Mouse (Mus musculus) adrenal gland, postnatal 25 days (tissue): ENCODE measurements around the gene Angptl2. TPM values are rescaled to one million over a fixed set of nuclear protein-coding genes. Genes with fewer than 3 reads are reported as not detected.

Source experiments
- DNase-seq: peaks from one replicate; pipeline ENCODE4 v3.0.0; 2021; ENCODE audit warnings: mixed read lengths
- total RNA-seq: library from RNA; stranded (reverse); gene quantifications from 2 replicates; pipeline ENCODE4 v1.2.3, GENCODE M21; 2021

The Angptl2 gene
- total RNA-seq, 1 experiment from 2014 or later = 23.6 TPM

DNA sequence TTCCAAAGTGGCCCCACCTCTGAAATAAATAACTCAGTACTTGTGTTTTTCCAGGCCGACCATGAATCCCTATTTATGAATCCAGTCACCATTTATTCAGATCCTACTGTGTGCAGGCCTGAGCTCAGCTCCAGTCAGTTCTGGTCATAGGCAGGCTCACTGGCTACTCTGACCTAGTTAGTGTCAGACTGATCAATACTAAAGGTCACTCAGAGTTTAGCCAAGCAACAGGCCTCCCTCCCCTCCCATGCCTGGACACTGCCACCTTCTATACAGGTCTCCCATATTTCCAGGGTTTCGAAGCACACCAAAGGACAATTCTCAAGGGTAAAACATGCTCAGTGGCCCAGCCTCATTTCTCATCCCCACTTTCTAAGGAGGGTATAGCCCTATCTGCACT is 54.7 kb downstream of the Angptl2 start:
- DNase-seq = no peak

DNA sequence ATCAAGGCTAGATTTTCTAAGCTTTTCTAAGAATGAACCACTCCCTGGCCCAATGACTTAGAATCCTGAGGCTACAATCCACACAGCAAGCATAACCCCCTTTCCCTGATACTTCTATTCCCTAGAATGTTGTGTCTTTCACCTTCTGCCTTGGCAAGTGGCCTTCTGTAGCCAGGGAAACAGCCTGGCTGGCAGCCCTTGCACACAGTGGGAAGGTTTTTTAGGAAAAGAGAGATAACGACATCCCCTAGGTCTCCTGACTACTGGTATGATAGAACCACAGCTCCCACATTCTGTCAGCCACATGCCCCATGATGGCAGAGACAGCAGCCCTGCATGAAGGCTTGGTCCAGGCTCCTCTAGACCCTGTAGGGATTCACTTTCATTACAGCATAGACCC is 55.6 kb downstream of the Angptl2 start:
- no peak for DNase-seq

DNA sequence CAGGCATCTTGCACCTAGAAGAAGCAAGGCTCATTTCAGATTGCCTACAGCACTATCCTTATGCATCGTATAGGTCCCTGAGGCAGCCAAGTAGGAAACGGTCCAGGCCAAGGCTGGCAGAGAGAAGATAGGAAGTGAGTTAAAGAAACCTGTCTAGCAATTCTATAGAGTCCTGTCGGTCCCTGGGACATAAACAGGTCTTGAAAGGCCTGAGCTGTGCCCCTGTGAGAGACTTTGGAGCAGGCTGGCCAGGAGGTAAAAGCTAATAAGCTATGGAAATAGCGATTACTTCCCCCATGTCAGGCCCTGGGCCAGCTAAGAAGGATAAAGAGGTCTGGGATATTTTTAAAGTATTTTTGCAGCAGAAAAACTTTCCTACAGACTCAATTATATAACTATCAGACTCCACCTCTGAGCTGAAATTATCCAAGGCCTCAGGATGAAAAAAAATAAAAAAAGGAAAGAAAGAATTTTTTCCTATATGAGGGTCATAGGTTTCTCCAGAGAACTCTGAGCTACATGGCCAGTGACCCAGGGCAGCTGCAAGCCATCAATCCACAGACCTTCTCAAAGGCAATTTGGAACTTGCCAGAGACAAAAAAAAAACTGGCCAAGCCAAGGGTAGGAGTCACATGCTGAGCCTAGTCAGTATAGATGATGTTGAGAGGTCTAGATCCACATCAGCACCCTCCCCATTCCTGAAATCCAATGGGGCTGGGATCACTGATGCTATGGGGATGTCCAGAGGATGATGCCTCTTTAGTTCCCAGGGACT is 57.0 kb downstream of the Angptl2 start:
- DNase-seq = no peak

DNA sequence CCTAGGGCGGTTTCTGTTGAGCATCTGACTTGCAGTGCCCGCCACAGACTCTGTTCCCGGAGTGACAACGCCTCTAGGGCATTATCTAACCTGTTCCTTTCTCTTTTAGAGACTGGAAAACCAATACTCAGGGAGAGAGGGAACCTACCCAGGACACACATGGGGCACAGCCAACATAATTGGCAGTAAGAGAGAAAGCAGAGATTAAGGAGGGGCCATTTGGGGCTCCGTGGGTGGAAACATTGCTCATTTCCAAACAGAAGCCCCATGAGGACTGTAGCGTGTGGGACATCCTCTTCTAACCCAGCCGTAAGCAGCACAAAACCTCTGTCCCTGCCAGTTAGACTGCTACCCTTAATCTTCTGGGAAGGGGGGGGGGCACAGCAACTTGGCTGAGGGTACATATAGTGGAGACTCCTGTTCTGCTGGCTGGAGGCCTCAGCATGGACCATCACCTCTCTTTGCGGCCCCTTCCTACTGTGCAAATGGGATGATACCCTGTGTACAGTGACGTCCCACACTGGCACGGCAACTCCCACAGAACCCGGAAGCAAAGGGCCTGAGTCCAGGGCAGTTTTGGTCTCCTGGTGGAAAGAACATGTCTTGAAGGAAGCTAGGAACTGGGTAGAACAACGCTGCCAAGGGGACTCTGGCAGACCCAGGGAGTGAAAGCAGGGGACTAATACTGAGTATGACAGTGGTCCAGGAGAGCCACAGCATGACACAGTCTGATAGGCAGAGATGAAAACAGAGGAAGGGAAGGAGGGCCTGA is 59.0 kb downstream of the Angptl2 start:
- DNase-seq = no peak

DNA sequence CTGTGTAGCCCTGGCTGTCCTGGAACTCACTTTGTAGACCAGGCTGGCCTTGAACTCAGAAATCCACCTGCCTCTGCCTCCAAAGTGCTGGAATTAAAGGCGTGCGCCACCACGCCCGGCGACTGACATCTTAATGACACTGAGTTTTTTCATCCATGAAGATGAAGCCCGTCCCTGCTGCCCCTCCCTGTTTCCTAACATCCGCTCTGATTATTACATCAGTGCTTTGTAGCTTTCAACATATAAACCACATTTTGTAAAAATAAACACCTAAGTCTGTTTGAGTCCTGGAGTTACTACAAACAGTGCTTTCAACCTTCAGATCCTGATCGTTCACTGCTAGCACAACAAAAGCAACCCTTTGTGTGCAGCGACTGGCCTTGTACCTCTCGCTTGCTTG is 63.9 kb downstream of the Angptl2 start:
- no peak for DNase-seq

DNA sequence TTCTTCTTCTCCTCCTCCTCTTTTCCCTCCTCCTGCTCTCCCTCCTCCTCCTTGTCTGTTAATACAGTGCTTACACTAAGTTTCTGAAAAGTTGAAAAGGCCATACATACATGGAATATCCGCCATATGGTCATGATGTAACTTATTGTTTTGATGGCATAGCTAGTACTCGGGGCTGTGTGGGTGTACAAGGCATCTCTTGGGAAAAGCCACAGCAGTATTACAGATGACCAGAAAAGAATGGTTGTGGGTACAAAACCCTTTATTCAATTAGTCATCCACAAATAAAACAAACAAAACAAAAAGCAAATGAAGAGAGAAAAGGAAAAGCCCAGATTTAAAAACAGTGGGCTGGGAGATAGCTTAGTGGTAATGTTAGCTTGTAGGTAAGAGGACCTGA is 64.7 kb downstream of the Angptl2 start:
- DNase-seq = no peak

DNA sequence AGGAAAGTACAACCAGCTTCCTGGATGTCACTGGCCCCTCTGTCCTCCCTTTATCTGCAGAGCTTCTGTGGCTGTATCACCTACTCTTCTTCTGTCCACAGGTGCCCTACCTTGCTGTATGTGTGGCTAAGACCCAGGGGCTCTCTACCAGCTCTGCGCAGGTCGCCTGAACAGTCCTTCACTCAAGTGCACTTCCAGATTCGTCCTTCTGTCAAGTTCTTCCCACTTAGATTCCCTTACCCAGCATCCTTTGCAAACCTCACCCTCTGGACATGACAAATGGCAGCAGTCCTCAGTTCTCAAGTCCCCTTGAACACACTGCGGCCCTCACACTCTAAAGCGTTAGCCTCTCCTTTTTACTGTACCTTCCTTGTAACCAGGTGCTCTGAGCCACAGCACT is 65.9 kb downstream of the Angptl2 start:
- DNase-seq = no peak

DNA sequence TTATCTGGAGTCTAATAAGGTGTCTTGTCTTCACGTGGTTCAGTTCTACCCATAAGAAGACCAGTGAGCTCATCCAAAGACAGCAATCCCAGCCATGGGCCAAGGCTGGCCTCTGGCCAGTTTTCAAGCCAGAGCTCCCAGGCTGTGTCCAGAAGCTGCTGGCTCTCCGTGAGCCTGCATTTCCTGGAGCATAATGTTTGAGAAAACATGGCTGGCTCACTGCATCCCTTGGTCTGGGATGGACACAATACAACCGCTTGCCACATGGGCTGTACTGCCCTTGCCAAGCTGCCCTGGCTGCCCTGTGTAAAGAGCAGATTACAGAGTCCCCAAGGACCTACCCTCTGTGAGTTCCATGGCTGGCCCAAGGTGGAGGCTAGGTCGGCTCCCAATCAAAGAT is 67.0 kb downstream of the Angptl2 start:
- peak; percentile 63 for DNase-seq

DNA sequence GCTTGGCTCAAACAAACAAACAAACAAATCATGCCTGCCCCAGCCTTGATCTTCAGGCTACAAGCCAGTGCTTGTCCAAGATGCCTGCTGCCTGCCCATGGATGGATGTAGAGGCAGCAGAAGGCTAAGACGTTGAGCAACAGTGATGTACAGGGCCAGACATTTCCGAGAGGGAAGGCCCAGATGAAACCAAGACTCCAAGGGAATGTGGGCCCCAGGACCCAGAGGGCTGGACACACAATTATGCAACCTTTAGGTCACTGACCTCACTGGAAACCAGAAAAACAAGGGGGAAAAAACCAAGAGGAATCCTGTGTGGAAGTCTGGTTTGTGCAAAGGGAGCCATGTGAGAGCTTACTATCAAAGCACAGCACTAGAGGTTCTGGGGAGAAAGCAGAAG is 67.8 kb downstream of the Angptl2 start:
- no peak for DNase-seq

DNA sequence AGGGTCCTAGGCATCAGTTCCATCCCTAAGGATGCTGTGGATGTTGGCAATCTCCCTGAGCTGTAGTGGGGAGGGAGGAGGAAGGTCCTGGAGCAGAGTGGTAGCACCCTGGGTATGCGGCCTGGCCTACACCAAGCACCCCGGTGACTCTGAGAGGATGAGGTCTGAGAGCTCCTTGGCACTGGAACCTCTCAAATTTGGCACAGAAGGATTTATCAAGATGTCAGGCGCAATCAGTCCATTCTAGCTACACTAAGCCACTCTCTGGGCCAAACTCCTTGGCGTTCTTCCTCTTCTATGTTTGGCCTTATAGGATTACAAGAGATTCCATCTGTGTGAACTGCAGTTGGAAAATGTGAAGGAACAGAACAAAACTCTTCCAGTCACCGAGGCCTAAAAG is 73.0 kb downstream of the Angptl2 start:
- no peak for DNase-seq

DNA sequence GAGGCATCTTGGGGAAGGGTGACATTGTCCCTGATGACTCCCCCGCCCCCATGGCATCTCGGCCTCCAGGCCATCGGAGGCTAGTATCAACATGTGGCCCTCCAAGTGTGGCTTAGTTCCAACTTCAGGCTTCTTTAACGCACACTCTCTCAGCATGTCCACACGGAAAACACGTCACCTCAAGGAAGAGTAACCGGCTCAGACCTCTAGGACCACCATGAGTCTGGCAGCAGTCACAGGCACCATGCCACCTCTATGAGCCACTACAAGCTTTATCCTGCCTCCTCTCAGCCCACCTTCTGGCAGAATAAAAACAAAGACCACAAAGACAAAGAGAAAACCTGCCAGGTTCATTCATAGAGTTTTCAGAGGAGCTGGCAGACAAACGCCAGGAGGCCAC is 74.6 kb downstream of the Angptl2 start:
- DNase-seq = no peak

DNA sequence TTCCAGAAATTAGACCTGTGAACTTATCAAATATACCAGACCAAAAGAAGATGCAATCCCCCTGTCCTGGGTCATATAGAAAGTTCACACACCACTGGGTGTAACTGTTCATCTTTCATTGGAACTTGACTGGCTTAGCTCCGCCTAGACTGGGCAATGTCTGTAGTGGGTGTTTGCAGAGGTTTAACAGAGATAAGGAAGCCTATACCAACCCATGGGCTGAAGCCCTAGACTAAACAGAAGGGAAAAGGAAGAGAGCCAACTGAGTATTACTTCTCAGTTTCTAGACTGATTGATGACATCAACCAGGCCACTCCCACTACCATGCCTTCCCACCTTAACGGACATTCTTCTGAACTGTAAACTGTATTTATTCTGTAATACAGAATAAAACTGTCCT is 76.2 kb downstream of the Angptl2 start:
- DNase-seq = no peak

DNA sequence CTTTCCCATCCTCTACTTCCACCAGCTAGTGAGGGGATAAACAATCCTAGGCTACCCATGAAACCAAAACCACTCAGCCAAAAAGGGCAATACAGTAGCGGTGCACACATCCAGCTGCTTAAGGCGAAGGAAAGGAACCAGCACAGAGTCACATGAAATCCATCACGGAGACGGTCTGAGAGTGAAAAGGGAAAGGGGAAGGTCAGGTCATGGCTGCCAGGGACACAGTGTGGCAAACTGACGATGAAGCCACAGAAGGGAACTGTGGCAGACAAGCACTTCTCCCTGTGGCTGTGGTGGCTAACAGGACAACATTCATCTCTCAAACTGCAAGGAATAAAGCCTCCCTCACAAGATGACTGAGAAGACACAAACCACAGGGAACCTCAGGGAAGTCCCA is 79.2 kb downstream of the Angptl2 start:
- DNase-seq = no peak

Other genes starting within 250 kb of the Angptl2 start
- 15.0 and 24.4 TPM in 2 replicates for gene Slc2a8, start 234.0 kb upstream of the Angptl2 start, total RNA-seq
- gene Garnl3, start 84.4 kb upstream of the Angptl2 start, total RNA-seq = 17.3 and 19.2 TPM in 2 replicates
- gene Ralgps1, start 155.4 kb downstream of the Angptl2 start, total RNA-seq = 5.7 and 5.8 TPM in 2 replicates
- 8.0 and 12.5 TPM in 2 replicates for gene Zbtb34, start 215.3 kb downstream of the Angptl2 start, total RNA-seq